Mouse (Mus musculus): ENCODE measurements around the gene Cmtm6. TPM values are rescaled to one million over a fixed set of nuclear protein-coding genes. Genes with fewer than 3 reads are reported as not detected.

The Cmtm6 gene
- total RNA-seq, 2 experiments from 2014 or later, result 22.0 to 22.4 TPM

- no peak for DNase-seq (ENCODE audit: low spot score in 2 of 2)
These were observed 37.1 kb downstream of the Cmtm6 start for GRCm38 (mm10) chr9:114768066-114768465.

- no peak for DNase-seq (ENCODE audit: low spot score in 2 of 2)
These were observed 39.3 kb downstream of the Cmtm6 start for GRCm38 (mm10) chr9:114770224-114770623.

- DNase-seq (ENCODE audit: low spot score in 2 of 2), result no peak
These were observed 40.6 kb downstream of the Cmtm6 start for GRCm38 (mm10) chr9:114771565-114771964.

DNA sequence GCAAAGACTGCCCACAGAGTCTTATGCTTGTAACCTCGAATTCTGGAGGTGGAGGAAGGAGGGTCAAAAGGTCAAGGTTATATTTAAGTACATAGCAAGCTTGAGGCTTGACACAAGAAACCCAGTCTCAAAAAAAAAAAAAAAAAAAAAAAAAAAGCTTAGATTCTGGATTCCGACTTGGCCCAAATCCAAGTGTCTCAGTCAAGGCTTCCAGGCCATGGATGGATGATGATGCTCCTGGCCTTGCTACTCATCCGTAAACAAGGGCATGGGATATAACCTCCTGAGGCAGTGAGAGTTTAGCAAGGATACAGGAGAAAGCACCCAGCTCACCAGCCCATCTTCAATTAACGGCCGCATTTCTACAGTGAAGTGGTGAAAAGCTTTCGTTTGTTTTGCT is 43.7 kb downstream of the Cmtm6 start:
- DNase-seq (ENCODE audit: low spot score in 2 of 2), result no peak

DNA sequence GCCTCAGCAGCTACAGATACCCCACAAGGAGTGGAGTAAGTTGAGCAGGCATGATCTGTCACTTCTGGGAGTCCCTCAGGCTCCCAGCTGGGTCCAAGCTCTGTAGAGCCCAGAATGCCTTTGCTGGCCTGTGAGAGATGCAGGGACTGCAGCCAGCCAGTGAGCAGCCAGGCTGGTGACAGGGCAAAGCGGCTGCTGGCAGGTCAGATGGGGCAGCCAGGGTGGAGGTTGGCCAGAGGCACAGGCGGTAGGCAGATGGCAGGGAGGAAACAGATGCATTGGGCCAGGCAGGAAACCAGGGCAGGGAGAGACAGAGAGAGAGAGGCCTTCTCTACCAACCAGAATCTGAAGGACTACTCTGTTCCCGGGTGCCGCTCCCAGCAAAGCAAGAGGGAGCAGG is 44.4 kb downstream of the Cmtm6 start:
- DNase-seq (ENCODE audit: low spot score in 2 of 2), result peak in 1 of 2 experiments; percentile 64

GRCm38 (mm10) chr9:114776361-114776760 is 45.4 kb downstream of the Cmtm6 start:
- no peak for DNase-seq (ENCODE audit: low spot score in 2 of 2)

DNA sequence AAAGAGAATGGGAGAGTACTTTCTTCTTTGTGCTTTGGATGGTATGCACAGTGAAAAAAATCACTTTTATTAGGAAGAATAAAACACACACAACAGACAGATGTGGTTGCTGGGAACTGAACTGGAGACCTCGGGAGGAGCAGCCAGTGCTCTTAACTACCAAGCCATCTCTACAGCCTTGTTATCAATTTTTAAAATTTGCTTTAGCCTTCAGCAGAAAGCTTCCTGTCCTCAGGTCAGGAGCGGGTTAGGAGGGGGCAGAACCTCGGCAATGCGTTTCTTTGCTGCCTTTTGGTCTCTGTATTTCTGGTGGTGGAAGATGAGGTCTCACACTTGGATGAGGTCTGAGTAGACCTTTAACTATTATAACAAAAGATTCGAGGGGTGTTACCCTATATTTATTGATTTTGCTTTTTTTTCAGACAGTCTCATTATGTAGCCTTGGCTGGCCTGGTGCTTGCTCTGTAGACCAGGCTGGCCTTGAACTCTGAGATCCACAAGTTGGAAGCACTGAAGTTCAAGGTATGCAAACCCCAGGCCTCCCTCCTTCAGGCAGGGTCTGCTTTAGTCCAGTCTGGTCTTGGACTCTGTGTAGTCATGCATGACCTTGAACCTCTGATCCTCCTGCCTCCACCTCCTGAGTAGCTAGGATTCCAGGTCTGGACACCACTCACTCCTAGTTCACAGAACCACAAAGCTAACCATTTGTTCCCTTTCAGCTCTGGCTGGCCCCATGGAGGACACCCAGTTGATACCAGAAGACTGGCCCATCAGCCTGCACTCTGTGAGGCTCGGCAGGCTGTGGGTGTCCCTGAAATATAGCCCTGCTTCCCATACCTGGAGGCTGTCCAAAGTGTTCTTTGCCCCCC is 46.5 kb downstream of the Cmtm6 start:
- DNase-seq (ENCODE audit: low spot score in 2 of 2), result no peak

DNA sequence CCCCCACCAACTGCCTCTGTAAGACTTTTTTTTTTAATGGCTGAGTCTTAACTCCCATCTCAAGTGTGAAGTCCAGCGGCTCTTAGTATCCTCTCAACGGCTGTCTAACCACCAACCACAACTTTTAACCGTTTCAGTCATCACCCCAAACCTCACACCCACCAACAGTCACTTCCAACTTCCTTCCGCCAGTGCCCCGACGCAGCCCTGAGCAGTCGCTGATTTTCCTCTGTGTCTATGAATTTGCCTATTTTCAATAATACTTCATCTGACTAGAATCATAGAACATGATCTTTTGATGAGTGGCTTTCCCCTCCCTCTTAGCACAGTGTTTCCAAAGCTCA is 47.1 kb downstream of the Cmtm6 start:
- no peak for DNase-seq (ENCODE audit: low spot score in 2 of 2)

DNA sequence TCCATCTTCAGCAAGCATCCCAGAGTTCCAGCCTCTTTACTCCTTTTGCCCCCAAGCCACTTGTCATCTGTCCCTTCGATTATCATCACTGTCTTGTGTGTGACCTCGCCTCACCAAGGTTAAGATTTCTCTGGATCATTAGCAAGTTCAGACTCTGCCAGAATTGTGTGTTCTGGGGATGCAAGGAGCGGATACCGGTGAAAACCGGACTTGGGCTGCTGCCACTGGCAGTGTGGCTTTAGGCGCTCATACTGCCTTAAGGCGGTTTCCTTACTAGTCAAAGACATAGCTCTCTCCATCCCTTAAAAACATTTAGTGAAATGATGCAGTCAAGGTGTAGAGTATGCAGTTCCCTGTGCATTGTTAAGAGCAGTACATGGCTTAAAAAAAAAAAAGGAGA is 48.0 kb downstream of the Cmtm6 start:
- DNase-seq (ENCODE audit: low spot score in 2 of 2), result no peak

GRCm38 (mm10) chr9:114779984-114780745 is 49.2 kb downstream of the Cmtm6 start:
- no peak for DNase-seq (ENCODE audit: low spot score in 2 of 2)

GRCm38 (mm10) chr9:114780746-114781525 is 50.0 kb downstream of the Cmtm6 start:
- DNase-seq (ENCODE audit: low spot score in 2 of 2), result peak in 1 of 2 experiments; percentile 58

- DNase-seq (ENCODE audit: low spot score in 2 of 2), result peak; percentile 69 to 81
These were observed 50.8 kb downstream of the Cmtm6 start, which contains the start of gene Cmtm7 for GRCm38 (mm10) chr9:114781526-114782212. Cmtm7 (minus strand) TSS chr9:114781856.

- DNase-seq (ENCODE audit: low spot score in 2 of 2), result no peak
These were observed 54.7 kb downstream of the Cmtm6 start for GRCm38 (mm10) chr9:114785432-114786125.

GRCm38 (mm10) chr9:114787134-114787533 is 56.2 kb downstream of the Cmtm6 start:
- no peak for DNase-seq (ENCODE audit: low spot score in 2 of 2)

DNA sequence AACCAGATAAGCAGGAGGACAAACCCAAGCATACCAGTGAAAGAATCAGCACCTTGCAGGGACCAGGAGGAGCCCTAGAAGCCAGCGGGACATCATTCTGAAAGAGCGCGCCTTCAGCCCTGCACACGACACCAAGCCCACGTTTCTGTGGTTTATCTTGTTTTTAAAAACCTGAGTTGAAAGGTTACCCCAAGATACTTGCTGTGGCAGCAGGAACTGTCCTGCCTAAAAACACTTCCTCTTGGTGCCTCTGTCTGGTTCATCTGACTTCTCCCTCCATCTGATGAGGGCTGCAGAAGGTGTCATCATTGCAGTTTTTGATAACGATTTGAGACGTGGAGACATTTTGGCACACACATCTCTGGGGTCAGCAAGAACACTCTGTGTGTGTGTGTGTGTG is 56.8 kb downstream of the Cmtm6 start:
- DNase-seq (ENCODE audit: low spot score in 2 of 2), result no peak

GRCm38 (mm10) chr9:114788697-114789096 is 57.8 kb downstream of the Cmtm6 start:
- no peak for DNase-seq (ENCODE audit: low spot score in 2 of 2)

- DNase-seq (ENCODE audit: low spot score in 2 of 2), result no peak
These were observed 58.6 kb downstream of the Cmtm6 start for GRCm38 (mm10) chr9:114789557-114789956.

GRCm38 (mm10) chr9:114789989-114790388 is 59.1 kb downstream of the Cmtm6 start:
- DNase-seq (ENCODE audit: low spot score in 2 of 2), result no peak

GRCm38 (mm10) chr9:114793764-114794295 is 62.9 kb downstream of the Cmtm6 start:
- no peak for DNase-seq (ENCODE audit: low spot score in 2 of 2)

GRCm38 (mm10) chr9:114794491-114794890 is 63.6 kb downstream of the Cmtm6 start:
- DNase-seq (ENCODE audit: low spot score in 2 of 2), result no peak
